Mouse (Mus musculus) subcutaneous adipose tissue, adult 2 months (tissue): Measurements from ENCODE around the gene Angel1. TPM values are rescaled to one million over a fixed set of nuclear protein-coding genes. Genes with fewer than 3 reads are reported as not detected.

Source experiments
- polyA plus RNA-seq: library from polyadenylated mRNA; depleted of rRNA; stranded (reverse); fragments of >200 nt; gene quantifications from 2 replicates; pipeline ENCODE4 v1.2.3, GENCODE M21; 2012; ENCODE audit warnings: low replicate concordance; rRNA removed

Angel1 gene
- 9.0 and 9.6 TPM in 2 replicates for polyA plus RNA-seq

GRCm38 (mm10) chr12:86726120-86726640 lies at the start of gene Angel1:
Gene Angel1 (minus strand): TSS chr12:86726460.

DNA sequence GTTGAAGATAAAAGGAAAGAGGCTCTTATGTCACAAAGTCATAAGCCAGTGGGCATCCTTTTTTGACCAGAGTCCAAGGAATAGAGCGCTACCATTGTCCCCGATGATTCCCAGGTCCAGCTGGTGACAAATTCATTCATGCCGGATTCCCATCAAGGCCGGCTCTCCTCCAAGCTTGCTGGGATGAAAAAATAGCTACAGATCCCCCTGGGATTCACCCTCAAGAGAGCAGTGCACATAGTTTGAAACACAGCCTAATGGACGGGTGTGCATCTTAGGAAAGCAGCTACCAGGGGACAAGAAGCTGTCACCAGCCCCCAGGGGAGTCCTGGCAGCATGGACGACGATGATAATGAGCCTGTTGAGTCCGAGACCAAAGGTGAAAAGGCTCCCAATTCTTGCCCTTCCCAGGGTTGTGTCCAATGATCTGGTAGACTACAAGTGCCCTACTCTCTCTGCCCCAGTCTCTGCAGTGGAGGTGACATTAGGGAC lies 8.1 kb upstream of the Angel1 start, which contains the start of gene Lrrc74a:
Gene Lrrc74a (plus strand): TSS at position 51 of the 492 bp plus-strand sequence.

DNA sequence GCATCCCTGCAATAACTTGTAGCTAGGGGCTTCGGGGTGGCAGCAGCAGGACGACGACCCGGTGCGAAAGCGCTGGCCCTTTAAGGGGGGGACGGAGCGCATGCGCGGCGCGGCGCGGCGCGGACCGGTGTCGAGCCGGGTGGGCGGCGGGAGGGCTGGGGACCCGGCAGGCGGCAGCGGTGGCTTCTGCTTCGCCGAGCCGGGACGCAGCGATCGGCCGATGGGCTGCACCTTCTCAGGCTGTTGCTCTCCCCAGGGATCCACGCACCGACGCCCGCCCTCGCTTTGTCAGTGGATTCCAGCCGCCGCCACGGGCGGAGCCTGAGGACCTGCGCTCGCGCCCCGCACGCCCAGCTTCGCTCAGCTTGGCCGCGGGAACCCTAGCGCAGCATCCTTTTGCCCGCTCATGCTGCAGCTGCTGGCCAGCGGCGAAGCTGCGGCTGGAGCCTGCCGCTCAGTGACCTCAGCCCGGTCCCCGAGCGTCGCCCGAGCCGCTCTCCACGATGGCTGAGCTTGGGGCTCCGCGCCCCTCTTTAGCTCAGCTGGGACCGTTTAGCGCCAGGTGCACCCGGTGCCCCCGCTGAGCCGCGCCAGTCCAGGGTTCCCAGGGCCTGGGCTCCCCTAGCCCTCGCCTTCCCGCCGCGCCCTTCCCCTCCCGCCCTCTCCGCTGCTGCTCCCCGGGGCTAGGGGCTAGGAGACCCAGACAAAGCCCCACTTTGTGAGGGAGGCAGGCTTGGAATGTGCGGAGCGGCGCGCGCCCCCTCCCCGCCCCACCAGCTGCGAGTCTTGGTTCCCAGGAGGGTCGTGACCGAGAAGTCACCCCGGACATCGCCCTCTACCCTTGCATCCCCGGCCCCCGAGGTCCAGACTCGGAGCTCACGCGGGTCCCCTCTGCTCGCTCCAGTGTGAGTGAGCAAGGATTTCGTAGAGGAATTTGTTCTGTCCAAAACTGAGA lies 47.4 kb downstream of the Angel1 start, which contains the start of gene Vash1:
Gene Vash1 (plus strand): TSS at position 110 of the 955 bp plus-strand sequence.

Other genes starting within 250 kb of the Angel1 start
- gene Vash1, start 47.8 kb downstream of the Angel1 start, polyA plus RNA-seq: 9.4 and 10.6 TPM in 2 replicates
- not detected in 2 replicates for gene Lrrc74a, start 7.9 kb upstream of the Angel1 start, polyA plus RNA-seq
- gene Irf2bpl, start 158.3 kb upstream of the Angel1 start, polyA plus RNA-seq: 26.1 and 48.1 TPM in 2 replicates
- 36.3 and 40.9 TPM in 2 replicates for gene Cipc, start 220.6 kb upstream of the Angel1 start, polyA plus RNA-seq